Mouse (Mus musculus): ENCODE results near the gene Dock7.

DNA sequence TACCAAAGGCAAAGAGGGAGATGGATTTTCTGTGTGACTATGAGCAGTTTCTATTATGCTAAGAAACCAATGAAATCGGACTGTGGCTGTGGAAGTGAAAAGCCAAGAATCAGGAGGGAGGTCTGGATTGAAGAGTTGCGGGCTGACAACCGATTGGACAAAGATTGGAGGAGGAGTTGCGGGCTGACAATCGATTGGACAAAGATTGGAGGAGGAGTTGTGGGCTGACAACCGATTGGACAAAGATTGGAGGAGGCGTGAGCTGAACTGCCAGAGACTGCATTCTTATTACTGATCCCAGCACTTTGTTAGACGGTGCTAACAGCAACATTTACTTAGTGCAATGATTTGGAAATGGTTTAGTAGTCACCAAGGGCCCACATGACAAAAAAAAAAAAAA is 12.6 kb upstream of the Dock7 start:
- TF ChIP-seq CTCF (IDR thresholded peaks at IDR 0.05; ENCODE audit: extremely low read depth, insufficient read length, insufficient replicate concordance, low read depth, low read length), result no peak
- TF ChIP-seq POLR2A (IDR thresholded peaks at IDR 0.05; ENCODE audit: low read depth, low read length), result no peak
